41 mouse cellular contexts compared by ENCODE assay signal in genomic region chr4:34725710-34726109, GRCm38 (mm10). TPM values are rescaled to one million over a fixed set of nuclear protein-coding genes. Genes with fewer than 3 reads are reported as not detected.
"Had no signal": no experiment of that assay in that cellular context is flagged by ENCODE, and none has a peak within 500 bp of the region (broad histone marks: within the 10 kb centered on the region; RNA-seq: fewer than 3 reads in every experiment).

No protein-coding gene starts in this region.

RNA-seq across cellular contexts. Expression of gene Cfap206, which starts 4.3 kb away (rescaled TPM):
- total RNA-seq: hematopoietic stem cell, adult 5-6 weeks had no signal
- polyA plus RNA-seq: heart, embryonic 13.5 days; heart, postnatal 0 days; inflammation-experienced regulatory T-cells, adult 6 months; intestine, embryonic 14.5 days; large intestine, adult 2 months had no signal

RNA-seq across cellular contexts. Expression of gene Gm136, which starts 30.4 kb away (rescaled TPM):
- total RNA-seq: heart, postnatal 10 days; heart, postnatal 14 days; heart, postnatal 25 days; heart, postnatal 36 days; heart, postnatal 4 days; hematopoietic stem cell, adult 5-6 weeks; hindbrain, postnatal 0 days; layer of hippocampus, adult 18-20 months; layer of hippocampus, adult 2 months; layer of hippocampus, adult 8-10 months; layer of hippocampus, postnatal 10 days; layer of hippocampus, postnatal 14 days; layer of hippocampus, postnatal 25 days; layer of hippocampus, postnatal 36 days; left cerebral cortex, adult 18-20 months; left cerebral cortex, adult 2 months had no signal
- polyA plus RNA-seq: heart, embryonic 11.5 days; heart, embryonic 12.5 days; heart, embryonic 13.5 days; heart, embryonic 14.5 days; heart, embryonic 15.5 days; heart, embryonic 16.5 days; heart, postnatal 0 days; hindbrain, embryonic 10.5 days; hindbrain, embryonic 11.5 days; hindbrain, embryonic 12.5 days; hindbrain, embryonic 13.5 days; hindbrain, embryonic 14.5 days; hindbrain, embryonic 15.5 days; hindbrain, embryonic 16.5 days; hindbrain, postnatal 0 days; inflammation-experienced regulatory T-cells, adult 6 months; intestine, embryonic 14.5 days; intestine, embryonic 15.5 days; intestine, embryonic 16.5 days; intestine, postnatal 0 days; kidney, adult 2 months; kidney, embryonic 14.5 days; kidney, embryonic 15.5 days; kidney, embryonic 16.5 days; kidney, postnatal 0 days; large intestine, adult 2 months had no signal
